Mouse (Mus musculus) lung, adult 2 months (tissue): Measurements from ENCODE around the gene Rrp1.

ENCODE experiments used
- CTCF ChIP-seq: fragments of 200-500 bp; IDR thresholded peaks from 2 replicates; pipeline ENCODE4 v1.5.1; 2011; ENCODE audit warnings: mild to moderate bottlenecking, low read length, control low read depth; ENCODE audit not compliant: insufficient read depth
- POLR2A ChIP-seq: fragments of 200-500 bp; IDR thresholded peaks from 2 replicates; pipeline ENCODE4 v1.6.1; 2011; ENCODE audit warnings: low read depth, mild to moderate bottlenecking, control low read depth, low read length, borderline replicate concordance; ENCODE audit errors: extremely low read depth

DNA sequence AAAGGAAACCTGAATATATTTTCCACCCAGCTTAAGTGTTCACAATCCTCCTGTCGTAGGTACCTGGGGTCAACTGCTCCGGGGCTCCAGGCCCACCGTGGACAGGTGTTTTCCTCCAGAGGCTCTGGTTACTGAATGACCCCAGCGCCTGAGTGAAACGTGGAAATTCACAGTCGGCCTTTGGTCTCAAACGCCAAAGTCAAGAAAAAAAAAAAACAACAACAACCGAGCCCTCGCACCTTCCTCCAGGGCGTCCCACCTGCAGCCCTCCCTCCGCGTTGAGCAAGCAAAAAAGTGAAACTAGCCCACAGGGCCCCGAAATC lies 61.3 kb downstream of the Rrp1 start:
- TF ChIP-seq CTCF (no peak), POLR2A (no peak)
